Mouse (Mus musculus) limb, embryonic 15.5 days (tissue): ENCODE measurements around the gene Sorcs3. TPM values are rescaled to one million over a fixed set of nuclear protein-coding genes. Genes with fewer than 3 reads are reported as not detected.

ENCODE experiments used
- ATAC-seq: fragments of 200-750 bp; cut with Nextera tagmentation; 2 replicates; pipeline ENCODE4 v1.8.0; 2017; ENCODE audit warnings: low read depth, moderate TSS enrichment; ENCODE audit not compliant: insufficient number of reproducible peaks, low FRiP score, low TSS enrichment
- H3K27ac ChIP-seq: fragments of 300-500 bp; sonication (generic); 2 replicates; pipeline ENCODE4 v1.5.1; 2015; ENCODE audit warnings: moderate library complexity, mild to moderate bottlenecking, inconsistent platforms
- H3K27me3 ChIP-seq: fragments of 300-500 bp; sonication (generic); 2 replicates; pipeline ENCODE4 v1.6.1; 2015; ENCODE audit warnings: inconsistent platforms
- H3K36me3 ChIP-seq: fragments of 300-500 bp; sonication (generic); 2 replicates; pipeline ENCODE4 v1.6.1; 2015; ENCODE audit warnings: inconsistent platforms
- H3K4me1 ChIP-seq: fragments of 300-500 bp; sonication (generic); 2 replicates; pipeline ENCODE4 v1.6.1; 2015; ENCODE audit warnings: inconsistent platforms
- H3K4me2 ChIP-seq: fragments of 300-500 bp; sonication (generic); 2 replicates; pipeline ENCODE4 v1.6.1; 2015; ENCODE audit warnings: mild to moderate bottlenecking, inconsistent platforms
- H3K4me3 ChIP-seq: fragments of 300-500 bp; sonication (generic); 2 replicates; pipeline ENCODE4 v1.5.1; 2015; ENCODE audit warnings: mild to moderate bottlenecking, inconsistent platforms
- H3K9ac ChIP-seq: fragments of 300-500 bp; sonication (generic); 2 replicates; pipeline ENCODE4 v1.6.1; 2015; ENCODE audit warnings: inconsistent platforms
- H3K9me3 ChIP-seq: fragments of 300-500 bp; sonication (generic); 2 replicates; pipeline ENCODE4 v1.6.1; 2016; ENCODE audit warnings: inconsistent platforms
- WGBS: fragments of 180-500 bp; shearing (Covaris S2); methylation state at CpG from one replicate; pipeline ENCODE4 v1.1.7; 2015; 5-methylcytosine and 5-hydroxymethylcytosine counted together
- polyA plus RNA-seq: library from polyadenylated mRNA; unstranded; fragments of >200 nt; fragmentation: Nextera tagmentation; extraction: Ambion mirVana; gene quantifications from 2 replicates; pipeline ENCODE4 v1.2.1, GENCODE M21; 2015

Sorcs3 gene
- polyA plus RNA-seq, 1 experiment from 2014 or later = 1.9 TPM

DNA sequence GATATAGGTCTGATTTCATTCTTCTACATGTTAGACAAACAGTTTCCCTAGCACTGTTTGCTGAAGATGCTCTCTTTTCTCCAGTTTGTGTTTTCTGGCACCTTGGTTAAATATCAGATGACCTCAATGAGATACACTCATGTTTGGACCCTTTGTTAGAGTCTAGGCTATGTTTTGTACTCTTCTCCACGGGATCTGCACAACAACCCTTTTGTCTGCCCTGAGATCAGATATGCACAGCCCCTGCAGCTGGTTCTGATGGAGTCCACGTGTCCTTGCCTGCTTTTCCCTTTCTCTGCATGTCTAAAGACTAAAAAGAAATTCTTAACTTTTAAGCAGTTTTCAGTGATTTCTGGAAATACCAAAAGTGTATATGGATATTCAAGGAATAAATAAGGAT lies 273.0 kb downstream of the Sorcs3 start:
- Histone ChIP-seq H3K27me3 (no peaks in the 10 kb centered on the region), H3K27ac (no peak overlapping the region), H3K4me2 (no peak overlapping the region), H3K4me3 (no peak overlapping the region), H3K4me1 (no peaks in the 10 kb centered on the region), H3K9me3 (no peaks in the 10 kb centered on the region), H3K36me3 (no peaks in the 10 kb centered on the region), H3K9ac (no peak overlapping the region)
- WGBS = 56% methylated on average over 2 of the region's 2 CpGs
- no peak for ATAC-seq

- WGBS = 29% methylated on average over 3 of the region's 3 CpGs
- H3K4me2 ChIP-seq = no peak overlapping the region
- no peaks in the 10 kb centered on the region for H3K4me1 ChIP-seq
- no peak overlapping the region for H3K27ac ChIP-seq
- ATAC-seq = no peak
- no peak overlapping the region for H3K4me3 ChIP-seq
- no peaks in the 10 kb centered on the region for H3K9me3 ChIP-seq
- no peaks in the 10 kb centered on the region for H3K36me3 ChIP-seq
- no peaks in the 10 kb centered on the region for H3K27me3 ChIP-seq
- no peak overlapping the region for H3K9ac ChIP-seq
Measured at GRCm38 (mm10) chr19:48482946-48483345, 277.1 kb downstream of the Sorcs3 start.

- Histone ChIP-seq H3K36me3 (no peaks in the 10 kb centered on the region), H3K27me3 (no peaks in the 10 kb centered on the region), H3K9ac (no peak overlapping the region), H3K9me3 (no peaks in the 10 kb centered on the region), H3K4me2 (no peak overlapping the region), H3K4me1 (no peaks in the 10 kb centered on the region), H3K4me3 (no peak overlapping the region), H3K27ac (no peak overlapping the region)
- no peak for ATAC-seq
- 64% methylated on average over 3 of the region's 3 CpGs for WGBS
Measured at GRCm38 (mm10) chr19:48491111-48491510, 285.3 kb downstream of the Sorcs3 start.

GRCm38 (mm10) chr19:48503896-48504620 lies 298.2 kb downstream of the Sorcs3 start:
- Histone ChIP-seq H3K9me3 (no peaks in the 10 kb centered on the region), H3K27ac (no peak overlapping the region), H3K36me3 (no peaks in the 10 kb centered on the region), H3K4me3 (no peak overlapping the region), H3K4me1 (no peaks in the 10 kb centered on the region), H3K9ac (no peak overlapping the region), H3K4me2 (no peak overlapping the region), H3K27me3 (no peaks in the 10 kb centered on the region)
- no peak for ATAC-seq
- 48% methylated on average over 2 of the region's 2 CpGs for WGBS

GRCm38 (mm10) chr19:48523803-48524202 lies 318.0 kb downstream of the Sorcs3 start:
- WGBS = 92% methylated on average over 7 of the region's 7 CpGs
- ATAC-seq = no peak
- H3K36me3 ChIP-seq = no peaks in the 10 kb centered on the region

GRCm38 (mm10) chr19:48524527-48525214 lies 318.8 kb downstream of the Sorcs3 start:
- Histone ChIP-seq H3K9ac (no peak overlapping the region), H3K4me1 (no peaks in the 10 kb centered on the region), H3K4me3 (no peak overlapping the region), H3K4me2 (no peak overlapping the region), H3K27ac (no peak overlapping the region), H3K9me3 (no peaks in the 10 kb centered on the region), H3K27me3 (no peaks in the 10 kb centered on the region), H3K36me3 (no peaks in the 10 kb centered on the region)
- 22% methylated on average over 9 of the region's 9 CpGs for WGBS
- ATAC-seq = no peak

More at GRCm38 (mm10) chr19:48523803-48524202, 318.0 kb downstream of the Sorcs3 start:
- Histone ChIP-seq H3K9ac (no peak overlapping the region), H3K4me2 (no peak overlapping the region), H3K4me3 (no peak overlapping the region), H3K9me3 (no peaks in the 10 kb centered on the region), H3K27me3 (no peaks in the 10 kb centered on the region), H3K4me1 (no peaks in the 10 kb centered on the region), H3K27ac (no peak overlapping the region)

DNA sequence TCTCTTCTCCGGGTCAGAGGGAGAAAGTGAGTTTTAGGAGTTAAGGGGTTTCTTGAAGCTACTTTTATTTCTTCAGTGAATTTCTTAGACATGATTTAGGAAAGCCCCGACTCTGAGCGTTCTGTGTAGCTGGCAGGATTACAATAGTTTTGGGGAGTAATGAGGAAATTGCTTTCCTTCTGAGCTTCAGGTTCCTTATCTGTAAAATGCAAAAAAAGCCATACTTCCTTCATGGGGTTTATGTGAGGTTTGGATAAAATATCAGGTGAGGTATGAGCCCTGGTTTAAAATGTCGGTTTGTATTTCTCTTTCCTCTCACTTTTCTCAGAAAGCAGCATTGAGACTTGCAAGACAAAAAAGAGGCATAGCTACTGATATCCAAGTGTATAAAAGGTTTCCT lies 327.8 kb downstream of the Sorcs3 start:
- no peaks in the 10 kb centered on the region for H3K9me3 ChIP-seq
- H3K27ac ChIP-seq = no peak overlapping the region
- no peaks in the 10 kb centered on the region for H3K36me3 ChIP-seq
- H3K27me3 ChIP-seq = no peaks in the 10 kb centered on the region
- H3K4me3 ChIP-seq = no peak overlapping the region
- no peak overlapping the region for H3K4me2 ChIP-seq
- no peak overlapping the region for H3K9ac ChIP-seq
- 64% methylated on average over 4 of the region's 4 CpGs for WGBS
- no peak for ATAC-seq
- H3K4me1 ChIP-seq = no peaks in the 10 kb centered on the region

GRCm38 (mm10) chr19:48544294-48544693 lies 338.5 kb downstream of the Sorcs3 start:
- no peak overlapping the region for H3K9ac ChIP-seq
- H3K36me3 ChIP-seq = no peaks in the 10 kb centered on the region
- no peak overlapping the region for H3K4me2 ChIP-seq
- H3K27me3 ChIP-seq = no peaks in the 10 kb centered on the region
- H3K27ac ChIP-seq = no peak overlapping the region
- no peak for ATAC-seq
- no peak overlapping the region for H3K4me3 ChIP-seq
- H3K4me1 ChIP-seq = no peaks in the 10 kb centered on the region
- H3K9me3 ChIP-seq = no peaks in the 10 kb centered on the region

DNA sequence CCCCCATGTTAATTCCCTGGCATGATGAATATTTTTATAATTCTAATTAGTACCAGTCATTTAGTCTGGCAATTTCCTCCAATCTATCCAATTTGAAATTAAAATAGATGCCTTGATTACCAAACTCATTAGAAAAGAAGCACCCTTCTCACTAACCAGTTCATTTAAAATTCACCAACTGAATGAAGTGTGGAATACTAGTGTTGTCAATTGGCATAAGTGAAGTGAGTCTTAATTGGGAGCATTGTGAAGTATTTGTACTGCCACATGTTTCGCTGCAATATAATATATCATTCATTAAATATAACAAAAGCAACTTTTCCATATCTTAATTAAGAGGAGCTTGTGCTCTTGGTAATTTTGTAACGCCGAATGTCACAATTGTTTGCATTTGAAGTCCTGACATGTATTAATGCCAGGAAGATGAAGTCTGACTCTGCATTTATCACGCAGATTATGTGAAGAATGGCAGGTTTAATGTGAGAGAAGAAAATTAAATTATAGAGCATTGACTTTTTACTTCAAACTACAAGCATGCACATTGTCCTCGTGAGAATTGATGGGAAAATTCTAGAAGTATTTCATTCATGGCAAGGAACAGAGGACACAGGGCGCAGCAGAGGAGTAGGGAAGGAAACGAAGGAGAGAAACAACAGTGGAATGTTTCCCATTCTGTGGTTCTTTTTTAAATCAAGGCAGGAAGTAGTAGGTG lies 339.8 kb downstream of the Sorcs3 start:
- Histone ChIP-seq H3K27ac (no peak overlapping the region), H3K9me3 (no peaks in the 10 kb centered on the region), H3K4me3 (no peak overlapping the region), H3K27me3 (no peaks in the 10 kb centered on the region), H3K4me1 (no peaks in the 10 kb centered on the region), H3K36me3 (no peaks in the 10 kb centered on the region), H3K4me2 (no peak overlapping the region), H3K9ac (no peak overlapping the region)
- 87% methylated on average over 7 of the region's 7 CpGs for WGBS
- no peak for ATAC-seq

DNA sequence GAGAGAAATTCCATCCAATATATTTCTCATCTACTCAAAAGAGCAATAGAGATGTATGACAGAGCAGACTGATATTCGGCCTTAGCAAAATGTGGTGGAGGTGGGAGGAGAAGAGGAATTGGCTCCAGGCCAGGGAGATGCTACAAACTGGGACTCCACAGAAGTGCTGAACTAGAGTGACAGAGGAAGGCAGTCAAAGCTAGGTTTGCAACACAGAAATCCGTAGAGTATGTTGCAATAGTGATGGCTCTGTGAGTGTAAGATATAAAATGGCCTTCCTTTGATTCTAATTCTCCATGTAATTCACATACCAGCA lies 340.3 kb downstream of the Sorcs3 start:
- no peaks in the 10 kb centered on the region for H3K4me1 ChIP-seq
- H3K9ac ChIP-seq = no peak overlapping the region
- H3K36me3 ChIP-seq = no peaks in the 10 kb centered on the region
- H3K27me3 ChIP-seq = no peaks in the 10 kb centered on the region
- H3K27ac ChIP-seq = no peak overlapping the region
- H3K4me2 ChIP-seq = no peak overlapping the region
- ATAC-seq = no peak
- WGBS = 75% methylated on average over 2 of the region's 2 CpGs
- no peaks in the 10 kb centered on the region for H3K9me3 ChIP-seq
- no peak overlapping the region for H3K4me3 ChIP-seq

- Histone ChIP-seq H3K4me3 (no peak overlapping the region), H3K4me2 (no peak overlapping the region), H3K27ac (no peak overlapping the region), H3K36me3 (no peaks in the 10 kb centered on the region), H3K27me3 (no peaks in the 10 kb centered on the region), H3K9me3 (no peaks in the 10 kb centered on the region), H3K9ac (no peak overlapping the region), H3K4me1 (no peaks in the 10 kb centered on the region)
- WGBS = 41% methylated on average over 9 of the region's 9 CpGs
- ATAC-seq = no peak
Measured at GRCm38 (mm10) chr19:48548143-48548881, 342.5 kb downstream of the Sorcs3 start.

GRCm38 (mm10) chr19:48559432-48559831 lies 353.6 kb downstream of the Sorcs3 start:
- no peaks in the 10 kb centered on the region for H3K9me3 ChIP-seq
- no peak overlapping the region for H3K4me3 ChIP-seq
- no peak for ATAC-seq
- no peak overlapping the region for H3K9ac ChIP-seq
- H3K36me3 ChIP-seq = no peaks in the 10 kb centered on the region
- no peak overlapping the region for H3K27ac ChIP-seq
- no peak overlapping the region for H3K4me2 ChIP-seq
- no peaks in the 10 kb centered on the region for H3K4me1 ChIP-seq
- WGBS = 46% methylated on average over 2 of the region's 2 CpGs
- no peaks in the 10 kb centered on the region for H3K27me3 ChIP-seq
